Mouse (Mus musculus) splenic B cell, adult 2 months (primary cell): ENCODE data around the gene C77080.

Experiments
- DNase-seq: peaks from one replicate; pipeline ENCODE4 v3.0.0-alpha.2; 2011; ENCODE audit warnings: low read depth, low spot score
- H3K27me3 ChIP-seq: 2 replicates; pipeline ENCODE4 v1.6.1; 2012; ENCODE audit warnings: mild to moderate bottlenecking, low read length, moderate library complexity, mixed read lengths; ENCODE audit not compliant: control insufficient read depth, poor library complexity, insufficient read depth, severe bottlenecking
- H3K36me3 ChIP-seq: 2 replicates; pipeline ENCODE4 v1.6.1; 2012; ENCODE audit warnings: mild to moderate bottlenecking, low read length, moderate library complexity, mixed read lengths; ENCODE audit not compliant: control insufficient read depth, poor library complexity, insufficient read depth, severe bottlenecking

C77080 gene

GRCm38 (mm10) chr4:129261196-129261595 is at the start of gene C77080:
C77080 (minus strand) TSS chr4:129261404.
- H3K27me3 ChIP-seq: no peaks in the 10 kb centered on the region
- DNase-seq: no peak
- no peaks in the 10 kb centered on the region for H3K36me3 ChIP-seq

- DNase-seq: no peak
- Histone ChIP-seq H3K36me3 (peaks cover 8% of the 10 kb centered on the region; the same call in 1 of the 2 replicates), H3K27me3 (no peaks in the 10 kb centered on the region)
Observed at GRCm38 (mm10) chr4:129307936-129308335, 46.7 kb upstream of the C77080 start.

GRCm38 (mm10) chr4:129304306-129304705 is 43.1 kb upstream of the C77080 start:
- 0 out of 2 replicates have a peak, but pooled peaks cover 5% of the 10 kb centered on the region for H3K36me3 ChIP-seq
- DNase-seq: no peak
- H3K27me3 ChIP-seq: no peaks in the 10 kb centered on the region

GRCm38 (mm10) chr4:129303816-129304215 is 42.6 kb upstream of the C77080 start:
- no peak for DNase-seq
- Histone ChIP-seq H3K36me3 (0 out of 2 replicates have a peak, but pooled peaks cover 5% of the 10 kb centered on the region), H3K27me3 (no peaks in the 10 kb centered on the region)

GRCm38 (mm10) chr4:129303401-129303800 is 42.2 kb upstream of the C77080 start:
- no peak for DNase-seq
- Histone ChIP-seq H3K36me3 (0 out of 2 replicates have a peak, but pooled peaks cover 5% of the 10 kb centered on the region), H3K27me3 (no peaks in the 10 kb centered on the region)

- no peaks in the 10 kb centered on the region for H3K36me3 ChIP-seq
- no peak for DNase-seq
- no peaks in the 10 kb centered on the region for H3K27me3 ChIP-seq
Observed at GRCm38 (mm10) chr4:129299121-129299520, 37.9 kb upstream of the C77080 start.

GRCm38 (mm10) chr4:129297724-129298123 is 36.5 kb upstream of the C77080 start:
- DNase-seq: no peak
- no peaks in the 10 kb centered on the region for H3K27me3 ChIP-seq
- no peaks in the 10 kb centered on the region for H3K36me3 ChIP-seq

GRCm38 (mm10) chr4:129296066-129296465 is 34.9 kb upstream of the C77080 start:
- H3K36me3 ChIP-seq: no peaks in the 10 kb centered on the region
- H3K27me3 ChIP-seq: no peaks in the 10 kb centered on the region
- no peak for DNase-seq

- Histone ChIP-seq H3K36me3 (no peaks in the 10 kb centered on the region), H3K27me3 (no peaks in the 10 kb centered on the region)
- DNase-seq: no peak
Observed at GRCm38 (mm10) chr4:129295188-129295587, 34.0 kb upstream of the C77080 start.

GRCm38 (mm10) chr4:129293702-129294101 is 32.5 kb upstream of the C77080 start:
- Histone ChIP-seq H3K36me3 (no peaks in the 10 kb centered on the region), H3K27me3 (no peaks in the 10 kb centered on the region)
- DNase-seq: no peak

- Histone ChIP-seq H3K36me3 (no peaks in the 10 kb centered on the region), H3K27me3 (no peaks in the 10 kb centered on the region)
- no peak for DNase-seq
Observed at GRCm38 (mm10) chr4:129292831-129293230, 31.6 kb upstream of the C77080 start.

GRCm38 (mm10) chr4:129289671-129290070 is 28.5 kb upstream of the C77080 start:
- DNase-seq: no peak
- Histone ChIP-seq H3K36me3 (no peaks in the 10 kb centered on the region), H3K27me3 (no peaks in the 10 kb centered on the region; the same call in 1 of the 2 replicates)

GRCm38 (mm10) chr4:129288067-129288466 is 26.9 kb upstream of the C77080 start:
- no peaks in the 10 kb centered on the region for H3K36me3 ChIP-seq
- no peaks in the 10 kb centered on the region; the same call in 1 of the 2 replicates for H3K27me3 ChIP-seq
- DNase-seq: no peak

GRCm38 (mm10) chr4:129287472-129287981 is 26.3 kb upstream of the C77080 start, which contains the start of gene Sync:
Sync (plus strand) TSS chr4:129287617.
- Histone ChIP-seq H3K27me3 (no peaks in the 10 kb centered on the region; the same call in 1 of the 2 replicates), H3K36me3 (no peaks in the 10 kb centered on the region)
- DNase-seq: no peak

GRCm38 (mm10) chr4:129286683-129287471 is 25.7 kb upstream of the C77080 start:
- no peaks in the 10 kb centered on the region for H3K36me3 ChIP-seq
- DNase-seq: peak; percentile 37
- no peaks in the 10 kb centered on the region; the same call in 1 of the 2 replicates for H3K27me3 ChIP-seq
